Mouse (Mus musculus) forebrain, embryonic 14.5 days (tissue): ENCODE measurements around the gene Jmjd7. TPM values are rescaled to one million over a fixed set of nuclear protein-coding genes. Genes with fewer than 3 reads are reported as not detected.
A peak's percentile ranks its signal among the peaks of the same experiment; 100 is the strongest.

Source experiments
- ATAC-seq: fragments of 200-750 bp; cut with Nextera tagmentation; 2 replicates; pipeline ENCODE4 v1.8.0; 2017; ENCODE audit warnings: mild to moderate bottlenecking, moderate library complexity
- DNase-seq: peaks from one replicate; pipeline ENCODE4 v3.0.0-alpha.2; 2015; ENCODE audit warnings: low spot score
- H3K27ac ChIP-seq: fragments of 300-500 bp; sonication (generic); 2 replicates; pipeline ENCODE4 v1.5.1; 2014; ENCODE audit warnings: low read depth, mild to moderate bottlenecking, control low read depth, low read length, moderate library complexity
- H3K27me3 ChIP-seq: fragments of 300-500 bp; sonication (generic); replicated peaks from 2 replicates; pipeline ENCODE4 v1.6.1; 2014; ENCODE audit warnings: low read length, control low read depth, mixed read lengths; ENCODE audit not compliant: control insufficient read depth, insufficient read depth
- H3K36me3 ChIP-seq: fragments of 300-500 bp; sonication (generic); 2 replicates; pipeline ENCODE4 v1.6.1; 2014; ENCODE audit warnings: low read length, control low read depth; ENCODE audit not compliant: control insufficient read depth, insufficient read depth
- H3K4me1 ChIP-seq: fragments of 300-500 bp; sonication (generic); 2 replicates; pipeline ENCODE4 v1.6.1; 2014; ENCODE audit warnings: antibody characterized with exemption, low read length, control low read depth; ENCODE audit not compliant: control insufficient read depth, insufficient read depth
- H3K4me2 ChIP-seq: fragments of 300-500 bp; sonication (generic); 2 replicates; pipeline ENCODE4 v1.6.1; 2014; ENCODE audit warnings: mild to moderate bottlenecking, control low read depth, low read length
- H3K4me3 ChIP-seq: fragments of 300-500 bp; sonication (generic); 2 replicates; pipeline ENCODE4 v1.5.1; 2014; ENCODE audit warnings: low read depth, low read length, control low read depth
- H3K9ac ChIP-seq: fragments of 300-500 bp; sonication (generic); 2 replicates; pipeline ENCODE4 v1.6.1; 2014; ENCODE audit warnings: mild to moderate bottlenecking, low read length, control low read depth, moderate library complexity
- H3K9me3 ChIP-seq: fragments of 300-500 bp; sonication (generic); replicated peaks from 2 replicates; pipeline ENCODE4 v1.6.1; 2016; ENCODE audit warnings: low read length, control low read depth, mixed read lengths; ENCODE audit not compliant: control insufficient read depth
- WGBS: fragments of 180-500 bp; shearing (Covaris S2); extraction: QIAGEN DNeasy Blood & Tissue Kit; methylation state at CpG from one replicate; pipeline ENCODE4 v1.1.7; 2014; 5-methylcytosine and 5-hydroxymethylcytosine counted together
- polyA plus RNA-seq: library from polyadenylated mRNA; unstranded; fragments of >200 nt; fragmentation: Nextera tagmentation; extraction: Ambion mirVana; gene quantifications from 2 replicates; pipeline ENCODE4 v1.2.1, GENCODE M21; 2014

Gene Jmjd7
- polyA plus RNA-seq, 1 experiment from 2014 or later: 23.3 TPM

GRCm38 (mm10) chr2:120027950-120028331 is 658 bp downstream of the Jmjd7 start:
- peak overlapping the region; percentile 72 for H3K4me3 ChIP-seq
- peak; percentile 24; the same call in 1 of the 2 replicates for ATAC-seq
- H3K4me1 ChIP-seq: peaks cover 11% of the 10 kb centered on the region
- peak overlapping the region; percentile 73 for H3K9ac ChIP-seq
- peak overlapping the region; percentile 79 for H3K4me2 ChIP-seq
- H3K27me3 ChIP-seq: no peaks in the 10 kb centered on the region
- peak overlapping the region; percentile 85 for H3K27ac ChIP-seq
- 52% methylated on average over 3 of the region's 3 CpGs for WGBS
- DNase-seq: no peak
- no peaks in the 10 kb centered on the region for H3K9me3 ChIP-seq
- peaks cover 38% of the 10 kb centered on the region for H3K36me3 ChIP-seq

GRCm38 (mm10) chr2:120030380-120030779 is 3.1 kb downstream of the Jmjd7 start:
- Histone ChIP-seq H3K9ac (no peak overlapping the region), H3K27ac (no peak overlapping the region), H3K27me3 (no peaks in the 10 kb centered on the region), H3K4me2 (no peak overlapping the region), H3K9me3 (no peaks in the 10 kb centered on the region), H3K4me1 (peaks cover 11% of the 10 kb centered on the region), H3K4me3 (no peak overlapping the region), H3K36me3 (peaks cover 26% of the 10 kb centered on the region)
- WGBS: 93% methylated on average over 8 of the region's 8 CpGs
- no peak for ATAC-seq
- no peak for DNase-seq

GRCm38 (mm10) chr2:120032726-120033467 is 5.6 kb downstream of the Jmjd7 start, which contains the start of gene Pla2g4b:
TSS of gene Pla2g4b (plus strand) at chr2:120033417.
- H3K27ac ChIP-seq: no peak within 1 kb of the TSS
- 93% methylated on average over 12 of the region's 12 CpGs for WGBS
- H3K27me3 ChIP-seq: no peaks in the 10 kb centered on the region
- H3K4me2 ChIP-seq: no peak within 1 kb of the TSS
- H3K9me3 ChIP-seq: no peaks in the 10 kb centered on the region
- no peak within 1 kb of the TSS for H3K9ac ChIP-seq
- H3K36me3 ChIP-seq: peaks cover 50% of the 10 kb centered on the region
- H3K4me1 ChIP-seq: peaks cover 6% of the 10 kb centered on the region
- ATAC-seq (no peak), DNase-seq (no peak)
- no peak within 1 kb of the TSS for H3K4me3 ChIP-seq

GRCm38 (mm10) chr2:120033726-120034125 is 6.4 kb downstream of the Jmjd7 start:
- no peaks in the 10 kb centered on the region for H3K27me3 ChIP-seq
- no peak for ATAC-seq
- H3K36me3 ChIP-seq: peaks cover 58% of the 10 kb centered on the region
- H3K9me3 ChIP-seq: no peaks in the 10 kb centered on the region
- DNase-seq: no peak
- WGBS: 79% methylated on average over 5 of the region's 5 CpGs
- H3K27ac ChIP-seq: no peak overlapping the region
- H3K9ac ChIP-seq: no peak overlapping the region
- H3K4me2 ChIP-seq: no peak overlapping the region
- no peak overlapping the region for H3K4me3 ChIP-seq
- no peaks in the 10 kb centered on the region for H3K4me1 ChIP-seq

GRCm38 (mm10) chr2:120037744-120038143 is 10.5 kb downstream of the Jmjd7 start:
- no peaks in the 10 kb centered on the region for H3K27me3 ChIP-seq
- H3K4me2 ChIP-seq: no peak overlapping the region
- H3K27ac ChIP-seq: no peak overlapping the region
- no peaks in the 10 kb centered on the region for H3K9me3 ChIP-seq
- ATAC-seq: no peak
- H3K36me3 ChIP-seq: peaks cover 81% of the 10 kb centered on the region
- H3K9ac ChIP-seq: no peak overlapping the region
- 90% methylated on average over 8 of the region's 9 CpGs for WGBS
- no peak overlapping the region for H3K4me3 ChIP-seq
- no peaks in the 10 kb centered on the region for H3K4me1 ChIP-seq
- DNase-seq: no peak

- Histone ChIP-seq H3K9ac (no peak overlapping the region), H3K27ac (no peak overlapping the region), H3K27me3 (no peaks in the 10 kb centered on the region), H3K9me3 (no peaks in the 10 kb centered on the region), H3K4me1 (no peaks in the 10 kb centered on the region), H3K4me3 (no peak overlapping the region), H3K36me3 (peaks cover 65% of the 10 kb centered on the region), H3K4me2 (no peak overlapping the region)
- ATAC-seq (no peak), DNase-seq (no peak)
- 92% methylated on average over 5 of the region's 5 CpGs for WGBS
Observed at GRCm38 (mm10) chr2:120040991-120041390, 13.7 kb downstream of the Jmjd7 start.

GRCm38 (mm10) chr2:120044101-120044603 is 16.9 kb downstream of the Jmjd7 start:
- H3K27ac ChIP-seq: no peak overlapping the region
- H3K4me2 ChIP-seq: no peak overlapping the region
- WGBS: 58% methylated on average over 4 of the region's 4 CpGs
- H3K27me3 ChIP-seq: no peaks in the 10 kb centered on the region
- DNase-seq: no peak
- H3K36me3 ChIP-seq: peaks cover 33% of the 10 kb centered on the region
- H3K9me3 ChIP-seq: no peaks in the 10 kb centered on the region
- no peak overlapping the region for H3K9ac ChIP-seq
- no peak overlapping the region for H3K4me3 ChIP-seq
- ATAC-seq: no peak
- no peaks in the 10 kb centered on the region for H3K4me1 ChIP-seq

- no peak overlapping the region for H3K4me3 ChIP-seq
- H3K36me3 ChIP-seq: peaks cover 28% of the 10 kb centered on the region
- ATAC-seq: no peak
- no peaks in the 10 kb centered on the region for H3K9me3 ChIP-seq
- no peak overlapping the region for H3K4me2 ChIP-seq
- no peak overlapping the region for H3K9ac ChIP-seq
- no peak for DNase-seq
- H3K27me3 ChIP-seq: no peaks in the 10 kb centered on the region
- 74% methylated on average over 3 of the region's 3 CpGs for WGBS
- no peaks in the 10 kb centered on the region for H3K4me1 ChIP-seq
- H3K27ac ChIP-seq: no peak overlapping the region
Observed at GRCm38 (mm10) chr2:120044676-120045075, 17.4 kb downstream of the Jmjd7 start.
